Mouse (Mus musculus) gonadal fat pad, adult 2 months (tissue): ENCODE data around the gene Gm28035. TPM values are rescaled to one million over a fixed set of nuclear protein-coding genes. Genes with fewer than 3 reads are reported as not detected.

ENCODE experiments used
- DNase-seq: peaks from one replicate; pipeline ENCODE4 v3.0.0-alpha.2; 2012; ENCODE audit warnings: low read depth
- polyA plus RNA-seq: library from polyadenylated mRNA; depleted of rRNA; stranded (reverse); fragments of >200 nt; gene quantifications from 2 replicates; pipeline ENCODE4 v1.2.3, GENCODE M21; 2012; rRNA removed

Gene Gm28035
- polyA plus RNA-seq, result 9.6 and 11.8 TPM in 2 replicates

DNA sequence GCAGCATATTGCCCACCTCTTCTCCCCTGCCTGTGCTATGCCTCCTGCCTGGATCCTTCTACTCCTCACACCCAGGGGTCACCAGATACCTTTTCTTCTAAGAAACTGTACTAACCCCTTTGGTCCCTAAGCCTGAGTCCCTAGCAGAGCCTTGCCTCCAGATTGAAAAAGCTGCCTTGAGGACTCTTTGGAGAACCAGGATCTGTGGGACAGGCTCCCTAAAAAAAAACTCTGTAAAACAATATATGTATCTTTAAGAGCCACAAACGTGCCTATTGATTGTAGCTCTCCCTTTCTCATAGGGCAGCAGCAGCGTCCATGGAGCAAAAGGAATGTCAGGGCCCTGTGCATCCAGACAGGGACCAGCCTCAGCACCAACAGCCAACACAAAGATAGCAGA, at the start of gene Gm28035:
Gm28035 (plus strand) TSS at position 301 of the 400 bp plus-strand sequence.
- no peak for DNase-seq

DNA sequence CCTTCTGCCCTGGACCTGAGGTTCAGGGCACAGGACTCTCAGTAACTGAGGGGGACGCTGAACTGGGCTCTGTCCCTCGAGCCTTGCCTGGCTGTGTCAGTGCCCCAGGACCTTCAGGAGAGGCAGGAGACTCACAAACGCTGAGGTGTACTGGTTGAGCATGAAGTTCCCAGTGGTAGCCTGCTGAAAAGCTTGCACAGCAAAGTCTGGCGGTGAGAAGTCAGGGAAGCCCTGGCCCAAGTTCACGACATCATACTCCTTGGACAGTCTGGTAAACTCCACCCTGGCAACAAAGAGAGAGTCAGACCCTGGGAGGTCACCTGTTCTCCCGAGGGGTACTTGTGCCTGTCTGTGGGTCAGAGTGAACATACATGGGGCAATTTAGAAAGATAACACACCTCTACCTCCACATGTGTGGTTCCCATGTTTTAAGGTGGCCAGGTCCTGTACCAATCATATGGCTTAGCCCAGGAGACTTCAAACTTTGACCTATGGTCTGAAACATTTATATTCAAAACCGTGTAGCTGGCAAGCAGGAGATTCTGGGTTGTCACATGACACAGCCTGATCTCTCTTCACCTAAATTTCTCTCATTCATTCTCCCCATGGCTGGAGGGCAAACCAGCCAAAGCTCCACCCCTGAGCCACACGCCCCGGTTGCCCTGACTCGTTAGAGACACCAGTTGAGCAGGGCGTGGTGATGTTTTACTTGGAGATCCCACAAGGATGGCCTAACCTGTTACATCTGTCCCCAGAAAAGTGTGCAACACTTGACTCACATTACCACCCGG, 48.4 kb upstream of the Gm28035 start:
- no peak for DNase-seq

DNA sequence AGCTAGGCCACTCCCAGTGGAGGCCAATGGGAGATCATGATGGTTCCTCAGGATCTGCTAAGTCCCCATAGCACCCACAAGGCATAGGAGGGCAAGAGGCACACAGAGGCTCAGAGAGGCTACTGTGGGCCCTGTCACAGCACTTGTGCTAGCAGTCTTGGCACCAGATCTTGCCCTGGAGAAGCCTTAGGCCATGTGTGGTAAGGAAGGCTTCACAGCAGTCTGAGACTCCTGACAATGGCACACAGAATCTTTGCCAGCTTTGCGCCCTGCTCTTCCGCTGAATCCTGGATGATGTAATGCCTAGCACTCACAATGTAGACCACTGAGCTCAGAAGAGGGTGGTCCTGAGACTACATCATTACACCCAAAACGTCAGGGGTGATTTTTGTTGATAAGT, 45.7 kb upstream of the Gm28035 start:
- no peak for DNase-seq

DNA sequence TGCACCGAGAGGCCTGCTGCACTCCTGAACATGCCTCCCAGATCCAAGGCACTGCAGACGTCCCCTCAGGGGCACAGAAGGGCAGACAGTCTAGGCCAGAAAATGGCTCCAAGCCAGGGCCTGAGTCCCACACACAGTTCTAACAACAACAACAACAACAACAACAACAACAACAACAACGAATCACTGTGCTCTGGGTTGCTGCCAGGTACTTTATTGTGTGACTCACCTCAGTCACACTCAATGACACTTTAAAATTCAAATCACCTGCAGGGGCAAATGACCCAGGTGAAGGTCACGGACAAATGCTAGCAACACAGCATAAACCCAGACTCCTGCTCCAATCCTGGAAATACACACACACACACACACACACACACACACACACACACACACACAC, 42.3 kb upstream of the Gm28035 start:
- no peak for DNase-seq

DNA sequence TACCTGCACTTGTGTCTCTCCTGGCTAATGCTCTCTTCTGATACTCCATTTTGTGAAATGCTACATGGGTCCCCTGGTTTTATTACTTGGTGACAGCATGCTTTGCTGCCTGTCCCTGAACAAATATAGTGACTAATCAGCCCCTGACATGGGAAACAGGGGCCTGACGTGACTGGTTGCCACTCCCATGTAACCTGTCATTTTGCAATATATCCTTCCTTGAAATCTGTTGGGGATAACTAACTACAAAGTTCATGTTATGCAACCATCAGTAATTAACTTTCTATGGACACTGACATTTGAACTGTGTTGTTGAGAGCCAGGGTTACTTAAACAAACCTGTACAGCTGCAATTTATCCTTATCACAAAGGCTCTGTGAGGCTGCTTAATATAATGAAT, 40.4 kb upstream of the Gm28035 start:
- DNase-seq, result peak; percentile 63

DNA sequence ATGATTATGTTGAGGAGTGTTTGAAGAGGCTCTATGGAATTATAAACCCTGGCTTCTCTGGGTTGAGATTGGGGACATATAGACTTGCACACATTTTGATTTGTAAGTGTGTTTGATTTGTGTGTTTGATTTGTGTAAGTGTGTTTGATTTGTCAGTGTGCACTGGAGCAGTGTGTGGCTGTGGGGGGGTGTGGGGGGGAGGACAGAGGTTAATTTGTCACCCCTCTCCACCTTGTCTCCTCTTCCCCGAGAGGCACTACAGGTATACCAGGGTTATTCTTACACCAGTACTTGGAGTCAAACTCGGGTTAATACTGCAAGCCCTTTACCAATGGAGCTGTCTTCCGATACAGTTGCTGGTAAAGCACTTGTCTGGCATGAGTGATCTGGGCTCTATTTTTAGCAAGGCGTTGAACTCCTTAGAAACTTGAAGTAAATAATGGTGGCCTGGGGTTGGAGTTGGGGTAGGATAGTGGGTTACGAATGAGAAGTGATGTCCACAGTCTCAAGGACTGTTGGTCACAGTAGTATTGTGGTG, 39.9 kb upstream of the Gm28035 start:
- no peak for DNase-seq

DNA sequence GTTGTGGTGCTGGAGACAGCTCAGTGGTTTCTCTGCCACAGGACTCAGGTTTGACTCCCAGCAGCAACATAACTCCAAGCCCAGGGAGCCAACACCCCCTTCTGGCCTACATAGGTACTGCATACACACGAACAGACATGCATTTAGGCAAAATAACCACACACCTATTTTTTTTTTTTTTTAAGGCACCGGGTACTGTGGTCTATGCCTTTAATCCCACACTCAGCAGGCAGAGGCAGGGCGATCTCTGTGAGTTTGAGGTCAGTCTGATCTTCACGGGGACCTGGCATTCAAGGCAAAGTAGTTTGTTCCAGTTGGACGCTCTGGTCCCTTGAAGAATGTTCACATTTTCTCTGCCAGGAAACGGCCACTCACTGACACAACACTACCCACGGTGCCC, 36.9 kb upstream of the Gm28035 start:
- DNase-seq, result no peak

DNA sequence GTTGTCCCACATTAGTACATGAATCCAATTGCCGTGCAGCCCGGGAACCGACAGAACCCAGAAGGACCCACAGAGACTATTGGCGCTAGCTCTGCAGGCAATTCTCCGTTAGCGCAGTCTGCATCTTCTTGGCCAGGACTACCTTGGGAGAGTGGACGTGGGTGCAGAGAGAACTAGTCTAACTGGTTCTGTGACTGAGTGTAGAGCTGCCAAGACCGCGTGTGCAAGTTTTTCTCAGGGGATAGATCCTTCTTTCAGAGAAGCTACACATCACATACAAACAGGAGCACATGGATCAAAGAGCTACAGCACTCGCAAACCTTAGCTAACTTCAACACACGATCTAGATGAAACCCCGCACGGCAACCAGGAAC, 35.1 kb upstream of the Gm28035 start:
- DNase-seq, result no peak

DNA sequence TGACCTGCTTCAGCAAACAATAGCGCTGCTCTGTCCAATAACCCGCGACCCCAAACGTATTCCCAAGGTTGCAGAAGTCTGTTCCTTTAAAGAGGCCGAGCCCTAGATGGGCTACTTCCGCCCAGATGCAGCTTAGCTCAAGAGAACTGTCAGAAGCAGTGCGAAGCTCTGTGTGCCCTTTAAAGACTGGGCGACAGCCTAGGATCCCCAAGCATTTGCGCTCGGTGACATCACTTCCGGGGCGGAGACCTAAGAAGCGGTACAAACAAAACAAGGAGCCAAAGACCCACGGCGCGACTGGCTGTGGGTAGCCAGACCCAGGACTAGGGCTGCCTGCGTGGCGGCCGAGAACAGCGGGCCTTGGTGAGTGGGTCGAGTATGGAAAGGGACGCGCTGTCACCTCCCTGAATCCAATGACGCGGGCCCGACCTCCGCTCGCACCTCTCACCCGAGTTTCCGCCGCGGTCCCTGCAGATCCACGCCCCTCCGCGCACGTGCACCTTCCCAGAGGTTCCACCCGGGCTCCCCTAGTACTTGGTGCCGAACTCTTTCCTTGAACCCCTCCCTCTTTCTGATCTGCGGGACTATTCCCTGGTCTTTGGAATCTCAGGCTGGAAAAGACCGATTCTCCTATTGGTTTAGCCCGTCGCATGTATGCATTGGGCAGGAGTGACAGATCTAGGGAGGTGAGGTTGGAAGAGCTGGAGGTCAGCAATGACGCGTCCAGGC, 34.6 kb upstream of the Gm28035 start, which contains the start of gene Kyat1:
Kyat1 (minus strand) TSS at position 219 of the 729 bp plus-strand sequence.
- DNase-seq, result no peak

DNA sequence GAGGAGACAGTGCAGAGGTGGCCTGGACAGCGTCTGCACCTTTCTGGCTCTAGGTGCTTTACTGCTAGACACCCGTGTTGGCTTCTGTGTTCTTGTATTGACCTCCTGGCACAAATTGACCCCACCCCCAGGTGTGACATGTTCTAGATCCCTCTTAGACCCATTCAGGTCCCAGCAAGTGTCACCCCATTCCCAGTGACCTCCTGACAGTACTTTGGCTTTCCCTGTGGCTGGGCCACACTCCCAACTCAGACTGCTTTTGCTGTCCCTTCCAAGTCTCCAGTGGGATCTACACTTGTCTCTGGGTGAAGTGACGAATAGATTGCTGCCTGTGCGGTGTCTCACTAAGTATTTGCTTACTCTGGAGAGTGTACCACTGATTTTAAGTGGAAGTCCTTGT, 33.0 kb upstream of the Gm28035 start:
- no peak for DNase-seq

DNA sequence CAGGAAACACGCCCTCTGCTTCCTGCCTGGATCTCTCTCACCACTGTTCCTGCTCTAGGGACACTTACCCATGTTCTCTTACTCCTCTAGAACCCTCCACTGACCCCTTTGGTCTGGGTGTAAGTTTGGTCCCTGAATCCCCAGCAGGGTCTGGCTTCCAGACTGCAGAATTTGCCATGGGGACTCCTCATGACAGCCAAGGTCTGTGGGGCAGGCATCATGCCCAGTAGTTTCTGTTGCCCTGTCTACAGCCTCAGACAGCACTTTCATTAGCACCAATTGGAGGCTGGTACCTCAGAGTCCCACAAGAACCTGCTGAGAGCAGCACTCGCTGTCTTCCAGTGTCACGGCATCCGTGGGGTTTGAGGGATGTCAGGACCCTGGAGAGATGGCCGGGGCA, 32.5 kb upstream of the Gm28035 start:
- DNase-seq, result no peak

DNA sequence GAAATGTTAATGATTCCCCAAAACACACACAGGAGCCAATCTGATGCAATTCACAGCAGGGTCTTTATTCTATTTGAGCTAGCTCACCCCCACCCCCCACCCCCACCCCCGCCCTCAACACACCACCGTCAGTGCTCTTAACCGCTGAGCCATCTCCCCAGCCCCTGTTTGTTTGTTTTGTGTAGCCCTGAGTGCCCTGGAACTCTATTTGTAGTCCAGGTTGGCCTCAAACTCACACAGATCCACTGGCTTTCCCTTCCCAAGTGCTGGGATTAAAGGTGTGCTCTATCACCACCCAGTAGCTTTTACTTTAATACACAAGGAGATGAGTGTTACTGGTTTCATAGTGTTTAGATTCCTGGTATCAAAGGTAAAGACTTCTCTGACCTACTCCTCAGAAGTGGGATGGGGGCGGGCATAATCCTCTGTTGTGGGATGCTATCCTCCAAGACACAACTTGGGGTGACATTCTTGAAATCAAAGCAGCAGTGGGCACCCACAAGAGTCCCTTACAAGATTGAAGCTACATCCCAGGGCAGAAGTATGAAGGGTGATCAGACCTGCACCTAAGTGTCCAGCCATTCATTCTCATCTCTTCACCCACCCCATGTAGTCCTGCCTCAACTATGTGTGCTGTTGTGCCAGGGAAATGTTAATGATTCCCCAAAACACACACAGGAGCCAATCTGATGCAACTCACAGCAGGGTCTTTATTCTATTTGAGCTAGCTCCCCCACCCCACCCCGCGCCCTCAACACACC, 28.8 kb upstream of the Gm28035 start:
- no peak for DNase-seq

DNA sequence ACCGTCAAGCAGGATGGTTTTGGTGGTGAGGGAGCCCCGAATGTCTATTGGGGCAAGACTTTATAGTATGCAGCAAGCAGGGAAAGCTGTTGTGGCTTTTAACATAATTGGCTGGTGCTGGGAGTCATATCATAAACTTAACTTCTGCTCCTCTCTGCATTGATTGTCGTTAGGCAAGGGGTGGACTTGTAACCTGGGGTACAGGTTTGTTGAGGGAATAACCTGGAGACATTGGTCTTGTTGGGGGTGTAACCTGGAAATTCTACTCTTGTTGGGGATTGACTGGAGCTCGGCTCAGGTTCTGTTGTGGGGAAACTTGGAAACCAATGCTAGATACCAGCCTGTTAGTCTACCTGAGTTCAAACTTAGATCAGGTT, 28.2 kb upstream of the Gm28035 start:
- DNase-seq, result no peak

DNA sequence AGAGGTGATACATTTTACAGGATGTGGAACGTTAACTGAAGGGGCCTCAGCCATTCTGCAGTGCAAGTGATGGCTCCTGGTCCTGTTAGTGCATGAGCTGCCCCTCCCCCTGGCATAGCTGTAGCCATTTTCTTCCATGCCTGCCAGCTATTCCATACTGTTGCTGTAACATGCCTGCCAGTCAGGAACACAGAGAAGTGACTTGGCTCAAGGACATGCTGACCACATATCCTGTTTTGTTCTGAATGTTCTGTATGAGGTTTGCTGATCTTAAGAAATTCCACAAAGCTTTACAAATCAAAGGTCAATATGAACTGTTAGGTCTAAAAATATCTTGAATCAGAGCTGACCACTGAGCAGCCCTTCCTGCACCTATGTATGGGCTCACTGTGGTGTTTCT, 27.4 kb upstream of the Gm28035 start:
- DNase-seq, result no peak

DNA sequence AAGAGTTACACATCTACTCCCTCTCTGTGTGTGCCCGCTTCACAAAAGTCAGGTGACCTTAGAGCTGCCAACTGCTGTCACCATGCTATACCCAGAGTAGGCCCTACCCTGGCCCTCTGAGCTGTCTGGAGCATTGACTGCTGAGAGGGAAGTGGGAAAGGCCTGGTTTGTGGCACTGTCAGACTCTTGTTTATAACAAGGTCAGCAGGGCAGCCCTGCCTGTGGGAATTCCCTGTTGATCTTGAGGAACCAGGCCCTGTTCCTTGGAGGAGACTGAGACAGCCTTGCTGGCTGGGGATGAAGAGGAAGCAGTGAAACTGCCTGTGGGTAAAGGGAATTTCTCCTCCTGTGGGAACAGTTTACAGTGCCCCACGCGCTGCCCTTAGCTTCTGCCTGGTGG, 25.6 kb upstream of the Gm28035 start:
- DNase-seq, result no peak

DNA sequence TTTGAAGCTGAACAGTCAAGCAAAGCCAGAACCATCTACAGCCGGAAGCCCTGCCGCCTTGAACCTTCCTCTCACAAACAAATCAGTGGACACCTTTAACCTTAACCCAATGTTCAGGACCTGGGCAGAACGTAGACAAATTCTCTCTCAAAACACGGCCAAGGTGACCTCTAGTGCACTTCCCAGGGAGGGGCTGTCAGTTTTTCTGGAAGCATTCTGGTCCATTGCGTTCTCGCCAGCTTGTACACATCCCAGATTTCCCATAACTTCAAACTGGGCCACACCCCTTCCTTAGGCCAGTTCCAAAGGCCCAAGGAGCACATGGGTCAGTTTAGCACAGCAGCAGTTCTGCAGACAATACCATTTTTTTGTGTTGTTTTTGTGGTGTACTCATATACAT, 24.9 kb upstream of the Gm28035 start:
- no peak for DNase-seq

DNA sequence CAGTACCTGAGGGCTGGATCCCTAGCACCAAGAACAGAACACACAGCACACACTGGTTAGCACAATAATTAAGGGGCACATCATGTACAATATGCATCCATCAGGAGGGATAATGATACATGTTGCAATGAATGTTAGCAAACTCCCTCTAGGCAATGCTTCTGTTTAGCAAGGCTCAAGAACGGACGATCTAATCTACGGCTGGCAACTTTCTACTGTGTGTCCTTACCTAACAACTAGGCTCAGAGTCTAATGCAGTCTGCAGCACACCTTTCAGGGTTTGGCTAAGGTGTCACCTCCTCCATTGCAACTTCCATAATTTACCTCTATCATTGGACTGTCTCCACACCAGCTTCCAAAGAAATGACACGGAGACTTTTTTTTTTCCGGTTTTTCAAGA, 24.1 kb upstream of the Gm28035 start:
- peak; percentile 94 for DNase-seq

DNA sequence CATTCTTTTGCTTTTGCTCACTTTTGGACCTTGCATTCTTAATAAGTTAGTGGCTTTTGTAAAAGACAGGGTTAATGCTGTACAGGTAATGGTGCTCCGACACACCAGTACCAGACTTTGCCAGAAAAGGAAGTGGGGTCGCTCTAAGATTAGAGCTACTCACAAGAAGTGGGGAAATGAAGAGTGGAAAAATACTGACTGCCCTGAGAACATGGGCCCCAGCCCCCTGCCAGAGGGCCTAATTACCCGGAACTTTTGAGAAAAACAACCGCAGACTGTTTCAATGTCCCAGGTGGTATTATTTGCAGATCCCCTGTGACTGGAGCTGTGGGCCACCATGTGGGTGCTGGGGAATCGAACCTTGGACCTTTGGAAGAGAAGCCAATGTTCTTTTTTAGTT, 4.8 kb upstream of the Gm28035 start:
- no peak for DNase-seq

DNA sequence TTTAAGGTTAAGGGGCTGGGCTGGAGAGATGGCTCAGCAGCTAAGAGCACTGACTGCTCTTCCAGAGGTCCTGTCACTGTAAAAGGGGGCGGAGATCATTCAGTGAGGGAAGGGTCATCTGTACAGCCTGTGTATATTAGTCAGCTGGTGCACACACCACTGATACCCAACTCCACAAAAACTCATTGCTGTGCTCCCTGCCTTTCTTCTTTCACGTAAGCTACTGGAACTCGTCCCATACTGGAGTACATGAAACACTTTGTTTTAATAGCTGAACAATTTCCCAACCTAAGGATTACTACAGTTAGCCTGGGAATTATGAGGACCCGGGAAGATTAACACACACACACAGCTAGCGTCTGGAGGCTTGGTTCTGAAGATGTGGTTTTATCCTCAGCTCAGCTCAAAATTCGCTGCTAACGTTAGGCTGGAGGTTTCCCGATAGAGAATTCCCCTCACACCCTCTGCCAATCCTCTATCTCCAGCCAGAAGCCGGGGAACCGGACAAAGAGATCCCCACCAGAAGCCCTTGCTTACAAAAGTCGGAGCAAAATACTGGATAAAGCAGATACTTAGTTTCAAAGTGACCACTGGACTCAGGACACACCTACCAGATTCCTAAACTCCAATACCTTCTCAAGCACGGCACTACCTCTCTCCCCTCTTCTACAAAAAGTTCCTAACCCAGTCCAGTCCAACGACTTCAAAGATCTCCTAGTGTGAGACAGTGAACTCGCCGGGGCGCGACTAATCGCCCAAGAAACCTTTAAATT, 3.8 kb upstream of the Gm28035 start:
- peak; percentile 73 for DNase-seq

DNA sequence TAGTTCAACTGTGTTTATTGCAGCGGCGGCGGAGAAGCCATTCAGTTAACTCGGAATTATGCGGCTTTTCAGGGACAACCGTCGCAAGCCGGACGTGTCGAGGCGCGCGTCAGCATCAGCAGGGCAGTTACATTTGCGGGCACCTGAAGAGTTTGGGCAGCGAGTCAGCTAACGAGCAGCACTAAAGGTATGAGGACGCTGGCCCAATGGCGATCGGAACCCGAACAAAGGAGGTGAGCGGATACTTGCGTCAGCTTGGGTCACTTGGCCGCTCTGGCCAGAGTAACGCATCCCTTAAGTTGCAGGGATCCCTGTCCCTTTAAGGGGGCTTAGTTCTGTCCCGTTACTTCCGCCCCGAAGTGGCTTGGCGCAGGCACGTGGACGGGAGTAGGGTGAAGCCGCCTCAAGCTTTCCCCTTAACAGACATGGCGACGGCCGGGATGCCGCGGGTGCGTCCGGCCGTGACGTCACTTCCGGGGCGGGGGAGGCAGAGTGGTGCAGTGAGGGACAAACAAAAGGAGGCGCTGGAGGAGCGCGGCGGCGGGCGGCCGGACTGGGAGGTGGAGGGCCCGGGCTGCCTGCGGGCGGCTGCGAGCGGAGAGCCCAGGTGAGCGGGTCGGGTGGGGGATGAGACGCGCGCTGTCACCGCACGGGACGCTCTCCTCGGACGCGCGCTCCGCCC, 3.0 kb upstream of the Gm28035 start, which contains the start of gene Lrrc8a:
Lrrc8a (plus strand) TSS at position 517 of the 682 bp plus-strand sequence.
- DNase-seq, result peak; percentile 66

DNA sequence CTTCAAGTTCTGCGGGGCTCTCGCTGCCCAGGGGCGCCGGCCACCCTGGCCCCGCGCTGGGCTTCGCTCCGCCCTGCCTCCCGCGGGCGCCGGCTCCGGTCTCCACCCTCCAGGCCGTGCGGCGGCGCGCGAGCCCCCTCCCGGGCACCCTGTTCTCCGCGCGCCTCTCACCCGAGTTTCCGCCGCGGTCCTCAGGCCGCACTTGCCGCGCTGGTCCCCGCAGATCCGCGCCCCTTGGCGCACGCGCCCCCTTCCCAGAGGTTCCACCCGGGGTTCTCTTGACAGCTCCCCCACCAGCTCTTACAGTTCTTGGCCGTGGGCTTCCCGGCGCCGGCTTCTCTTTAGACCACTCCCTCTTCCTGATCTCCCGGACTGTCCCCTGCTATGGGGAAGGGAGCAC, 2.5 kb upstream of the Gm28035 start:
- no peak for DNase-seq
